Mouse (Mus musculus): ENCODE data around the gene Fam219a. TPM values are rescaled to one million over a fixed set of nuclear protein-coding genes. Genes with fewer than 3 reads are reported as not detected.

The Fam219a gene
- 6.2 and 8.3 TPM in 2 replicates for polyA plus RNA-seq (2016; fragmentation: Nextera tagmentation; extraction: Ambion mirVana)

DNA sequence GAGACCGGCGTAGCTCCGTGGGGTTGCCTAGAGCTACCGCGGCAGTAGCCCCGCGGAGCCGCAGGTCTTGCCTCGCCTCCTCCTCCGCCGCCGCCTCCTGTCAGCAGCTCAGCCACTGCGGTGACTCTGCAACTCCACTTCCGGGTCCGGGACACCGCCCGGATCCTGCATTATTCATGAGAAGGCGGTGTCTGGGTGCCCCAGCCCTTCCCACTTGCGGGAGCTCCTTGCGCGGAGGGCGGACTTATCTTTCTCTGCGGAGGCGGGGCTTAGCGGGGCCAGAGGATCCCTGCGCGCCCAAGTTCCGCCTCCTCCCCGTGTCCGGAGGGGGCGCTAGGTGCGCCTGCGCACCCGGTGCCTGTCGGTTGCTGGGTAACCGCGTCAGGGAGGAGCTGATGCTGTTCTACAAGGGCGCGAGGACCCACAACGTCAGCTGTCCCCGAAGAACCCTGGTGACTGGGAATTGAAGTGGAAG lies at the start of gene Fam219a, which contains the start of gene Dnaic1:
TSS of gene Fam219a (minus strand) at position 128 of the 475 bp plus-strand sequence.
TSS of gene Dnaic1 (plus strand) at position 365 of the 475 bp plus-strand sequence.
- WGBS: under 1% methylated on average over 41 of the region's 41 CpGs
- H3K4me1 ChIP-seq (replicated peaks): peaks cover 42% of the 10 kb centered on the region
- H3K4me3 ChIP-seq: peak within 1 kb of the TSS; percentile 80
- no peaks in the 10 kb centered on the region for H3K36me3 ChIP-seq
- H3K27me3 ChIP-seq (ENCODE audit: insufficient read depth, poor library complexity, severe bottlenecking): peaks cover 22% of the 10 kb centered on the region
- H3K27ac ChIP-seq: peak within 1 kb of the TSS; percentile 91
- H3K9me3 ChIP-seq: no peaks in the 10 kb centered on the region
- peak; percentile 99 for DNase-seq (ENCODE audit: low spot score)

DNA sequence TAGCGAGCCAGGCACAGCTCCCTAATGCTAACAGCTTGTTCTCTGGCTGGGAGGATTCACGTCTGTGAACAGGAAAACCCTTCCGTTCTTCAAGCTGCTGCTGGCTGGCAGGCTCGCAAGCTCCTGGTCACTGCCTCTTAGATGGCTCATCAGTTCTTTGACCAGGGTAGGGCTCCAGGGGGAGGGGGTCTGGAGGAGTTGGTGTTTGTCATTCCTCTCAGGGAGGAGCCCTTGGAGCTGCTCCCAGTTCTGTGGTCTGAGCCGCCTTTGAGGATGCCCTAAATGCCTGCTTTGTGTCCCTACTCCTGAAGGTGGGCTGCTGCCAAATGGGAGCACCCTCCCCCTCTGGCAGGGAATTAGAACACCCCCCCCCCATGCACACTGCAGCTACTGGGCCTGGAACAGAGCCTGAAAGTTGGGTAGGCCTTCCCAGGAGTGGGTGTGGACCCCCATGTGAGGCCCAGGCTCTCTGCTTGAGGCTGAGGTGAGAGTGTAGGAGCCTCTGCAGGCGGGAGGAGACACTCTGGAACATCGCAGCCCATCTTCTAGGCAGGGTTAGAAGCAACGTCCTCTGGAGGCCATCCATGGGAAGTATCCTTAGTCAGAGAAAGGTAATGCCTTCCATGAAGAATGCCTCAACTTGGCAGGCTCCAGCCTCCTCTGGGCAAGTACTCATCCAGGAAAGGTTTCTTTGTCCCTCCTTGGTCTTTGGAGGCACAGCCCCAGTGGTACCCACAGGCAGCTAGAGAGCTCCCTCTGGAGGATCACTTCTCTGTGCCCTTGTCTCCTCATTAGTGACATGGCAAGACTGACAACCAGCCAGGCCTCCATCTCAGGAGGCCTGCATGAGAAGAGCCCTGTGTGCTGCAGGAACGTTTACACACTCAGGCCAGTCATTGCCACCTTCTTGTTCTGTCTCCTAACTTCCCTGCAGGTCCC lies 46.6 kb upstream of the Fam219a start:
- no peaks in the 10 kb centered on the region for H3K36me3 ChIP-seq
- peaks cover 52% of the 10 kb centered on the region for H3K4me1 ChIP-seq (replicated peaks)
- H3K27ac ChIP-seq: peak overlapping the region; percentile 29
- DNase-seq (ENCODE audit: low spot score): no peak
- no peak overlapping the region for H3K4me3 ChIP-seq
- H3K27me3 ChIP-seq (ENCODE audit: insufficient read depth, poor library complexity, severe bottlenecking): peaks cover 31% of the 10 kb centered on the region
- H3K9me3 ChIP-seq: no peaks in the 10 kb centered on the region
- WGBS: 64% methylated on average over 9 of the region's 9 CpGs

DNA sequence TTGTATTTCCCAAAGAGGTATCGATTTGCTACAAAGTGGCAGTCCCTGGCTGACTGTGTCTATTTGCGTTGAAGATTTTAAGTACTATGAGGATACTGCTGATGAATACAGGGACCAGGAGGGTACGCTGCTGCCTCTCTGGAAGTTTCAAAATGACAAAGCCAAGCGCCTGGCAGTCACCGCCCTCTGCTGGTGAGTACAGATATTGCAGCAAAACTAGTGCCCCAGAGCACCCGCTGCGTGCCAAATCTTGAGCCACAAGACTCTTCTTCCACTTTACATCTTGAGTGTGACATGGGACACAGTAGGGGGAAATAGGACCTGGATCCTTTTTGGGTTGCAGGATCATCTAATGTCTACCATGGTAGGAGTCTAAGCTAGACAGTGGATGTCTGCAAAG lies 44.8 kb upstream of the Fam219a start:
- peaks cover 55% of the 10 kb centered on the region for H3K4me1 ChIP-seq (replicated peaks)
- H3K9me3 ChIP-seq: no peaks in the 10 kb centered on the region
- peak; percentile 81 for DNase-seq (ENCODE audit: low spot score)
- no peak overlapping the region for H3K27ac ChIP-seq
- 12% methylated on average over 7 of the region's 7 CpGs for WGBS
- H3K4me3 ChIP-seq: no peak overlapping the region
- H3K36me3 ChIP-seq: no peaks in the 10 kb centered on the region
- H3K27me3 ChIP-seq (ENCODE audit: insufficient read depth, poor library complexity, severe bottlenecking): peaks cover 25% of the 10 kb centered on the region

DNA sequence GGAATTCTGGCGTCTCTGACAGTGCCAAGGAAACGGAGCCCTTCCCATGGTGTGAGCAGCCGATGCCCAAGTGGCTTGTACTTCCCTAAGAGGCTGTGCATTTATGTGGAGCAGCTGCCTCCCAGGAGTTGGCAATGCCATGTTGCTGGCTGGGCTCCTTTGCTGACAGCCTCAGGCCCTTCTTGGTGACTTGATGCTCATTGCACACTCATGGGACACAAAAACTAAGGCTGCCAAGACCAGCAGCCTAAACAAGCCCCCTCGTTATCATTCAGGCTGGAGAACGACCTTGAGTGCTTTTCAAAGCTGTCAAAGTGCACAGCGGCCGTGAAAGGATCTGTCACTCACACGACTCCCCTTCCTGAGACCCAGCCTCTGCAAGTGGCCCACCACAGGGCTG lies 42.8 kb upstream of the Fam219a start:
- peak overlapping the region; percentile 80 for H3K27ac ChIP-seq
- peaks cover 24% of the 10 kb centered on the region for H3K27me3 ChIP-seq (ENCODE audit: insufficient read depth, poor library complexity, severe bottlenecking)
- H3K4me1 ChIP-seq (replicated peaks): peaks cover 50% of the 10 kb centered on the region
- peak; percentile 46 for DNase-seq (ENCODE audit: low spot score)
- H3K4me3 ChIP-seq: no peak overlapping the region
- 38% methylated on average over 8 of the region's 8 CpGs for WGBS
- no peaks in the 10 kb centered on the region for H3K36me3 ChIP-seq
- no peaks in the 10 kb centered on the region for H3K9me3 ChIP-seq

DNA sequence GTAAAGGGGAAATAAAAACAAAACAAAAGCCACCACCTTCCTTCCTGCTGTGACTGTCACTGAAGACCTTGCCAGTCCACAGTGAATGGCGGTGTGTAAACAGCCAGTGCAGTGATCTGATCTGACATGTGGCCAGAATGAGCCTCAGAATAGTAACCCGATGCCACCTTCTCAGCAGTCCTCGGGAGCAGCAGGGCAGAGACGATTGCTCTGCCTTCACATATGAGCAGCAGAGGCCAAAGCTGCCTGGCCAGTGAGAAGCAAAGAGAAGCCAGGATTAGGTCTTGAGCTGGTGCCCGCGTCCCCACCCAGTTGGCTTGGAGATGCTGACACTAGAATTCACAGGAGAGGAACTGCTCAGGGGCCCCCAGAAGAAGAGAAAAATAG lies 41.2 kb upstream of the Fam219a start:
- Histone ChIP-seq H3K4me3 (no peak overlapping the region), H3K36me3 (no peaks in the 10 kb centered on the region), H3K27ac (peak overlapping the region; percentile 80), H3K27me3 (ENCODE audit: insufficient read depth, poor library complexity, severe bottlenecking) (peaks cover 9% of the 10 kb centered on the region), H3K4me1 (replicated peaks) (peaks cover 42% of the 10 kb centered on the region), H3K9me3 (no peaks in the 10 kb centered on the region)
- 34% methylated on average over 6 of the region's 6 CpGs for WGBS
- no peak for DNase-seq (ENCODE audit: low spot score)

DNA sequence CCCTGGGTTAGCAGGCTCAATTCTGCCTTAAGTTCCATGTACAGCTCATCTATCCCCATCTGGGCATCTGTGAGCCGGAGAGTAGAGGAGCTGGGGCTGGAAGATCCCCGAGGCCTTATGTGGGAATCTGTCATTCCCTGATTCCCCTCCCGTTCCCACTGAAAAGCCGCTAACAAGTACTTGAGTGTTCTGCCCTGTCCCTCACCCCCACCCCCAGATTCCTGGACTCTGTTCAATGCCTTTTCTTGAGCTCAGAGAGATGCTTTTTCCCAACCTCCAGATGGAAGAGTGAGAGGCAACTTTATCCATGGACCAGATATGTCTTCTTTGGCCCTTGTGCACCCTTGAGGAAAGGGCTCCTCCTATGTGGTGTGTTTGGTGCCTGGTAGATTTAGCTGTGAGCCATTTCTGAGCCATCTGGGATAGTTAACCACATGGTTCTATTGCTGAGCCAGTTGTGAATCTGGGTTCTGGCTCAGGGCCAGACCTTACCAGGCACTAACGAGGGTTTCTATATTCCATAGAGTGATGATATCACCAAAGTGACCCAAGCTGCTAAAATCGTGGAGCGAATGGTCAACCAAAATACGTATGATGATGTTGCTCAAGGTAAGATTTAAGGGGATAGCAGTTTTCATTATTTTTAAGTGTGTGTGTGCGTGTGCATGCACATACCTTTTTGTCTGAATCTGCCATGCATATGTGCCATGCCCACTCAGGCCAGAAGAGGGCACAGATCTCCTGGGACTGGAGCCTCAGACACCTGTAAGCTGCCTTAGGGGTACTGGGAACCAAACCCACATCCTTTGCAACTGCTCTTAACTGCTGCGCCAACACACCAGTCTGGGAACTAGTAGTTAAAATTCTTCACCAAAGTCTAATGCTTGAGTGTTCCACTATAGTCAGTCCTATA lies 40.6 kb upstream of the Fam219a start:
- H3K27ac ChIP-seq: peak overlapping the region; percentile 80; the same call in 1 of the 2 replicates
- no peak overlapping the region for H3K4me3 ChIP-seq
- peaks cover 44% of the 10 kb centered on the region for H3K4me1 ChIP-seq (replicated peaks)
- H3K27me3 ChIP-seq (ENCODE audit: insufficient read depth, poor library complexity, severe bottlenecking): peaks cover 3% of the 10 kb centered on the region; the same call in 1 of the 2 replicates
- no peaks in the 10 kb centered on the region for H3K9me3 ChIP-seq
- H3K36me3 ChIP-seq: no peaks in the 10 kb centered on the region
- 81% methylated on average over 10 of the region's 10 CpGs for WGBS
- no peak for DNase-seq (ENCODE audit: low spot score)

DNA sequence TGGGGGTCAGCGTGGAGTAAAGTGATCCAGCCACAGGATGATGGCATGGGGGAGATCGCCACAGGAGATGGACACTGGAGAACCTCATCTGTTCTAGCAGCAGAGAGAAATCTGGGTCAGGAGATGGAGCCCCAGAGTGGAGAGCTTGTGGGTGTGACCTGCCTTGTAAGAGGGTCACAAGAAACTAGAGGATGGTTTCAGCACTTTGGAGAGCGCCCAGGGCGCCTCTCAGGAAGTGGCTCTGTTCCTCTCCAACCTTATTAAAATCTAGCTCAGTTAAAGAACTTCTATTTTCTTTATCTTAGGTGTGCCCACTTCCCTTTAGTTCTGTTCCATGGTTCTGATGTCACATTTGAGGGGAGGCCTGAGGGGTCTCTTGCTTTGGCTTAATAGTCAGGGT lies 37.4 kb upstream of the Fam219a start:
- DNase-seq (ENCODE audit: low spot score): peak; percentile 58
- no peaks in the 10 kb centered on the region for H3K9me3 ChIP-seq
- peaks cover 32% of the 10 kb centered on the region for H3K4me1 ChIP-seq (replicated peaks)
- WGBS: 36% methylated on average over 4 of the region's 4 CpGs
- H3K4me3 ChIP-seq: no peak overlapping the region
- peaks cover 13% of the 10 kb centered on the region for H3K27me3 ChIP-seq (ENCODE audit: insufficient read depth, poor library complexity, severe bottlenecking)
- no peaks in the 10 kb centered on the region for H3K36me3 ChIP-seq
- no peak overlapping the region for H3K27ac ChIP-seq

DNA sequence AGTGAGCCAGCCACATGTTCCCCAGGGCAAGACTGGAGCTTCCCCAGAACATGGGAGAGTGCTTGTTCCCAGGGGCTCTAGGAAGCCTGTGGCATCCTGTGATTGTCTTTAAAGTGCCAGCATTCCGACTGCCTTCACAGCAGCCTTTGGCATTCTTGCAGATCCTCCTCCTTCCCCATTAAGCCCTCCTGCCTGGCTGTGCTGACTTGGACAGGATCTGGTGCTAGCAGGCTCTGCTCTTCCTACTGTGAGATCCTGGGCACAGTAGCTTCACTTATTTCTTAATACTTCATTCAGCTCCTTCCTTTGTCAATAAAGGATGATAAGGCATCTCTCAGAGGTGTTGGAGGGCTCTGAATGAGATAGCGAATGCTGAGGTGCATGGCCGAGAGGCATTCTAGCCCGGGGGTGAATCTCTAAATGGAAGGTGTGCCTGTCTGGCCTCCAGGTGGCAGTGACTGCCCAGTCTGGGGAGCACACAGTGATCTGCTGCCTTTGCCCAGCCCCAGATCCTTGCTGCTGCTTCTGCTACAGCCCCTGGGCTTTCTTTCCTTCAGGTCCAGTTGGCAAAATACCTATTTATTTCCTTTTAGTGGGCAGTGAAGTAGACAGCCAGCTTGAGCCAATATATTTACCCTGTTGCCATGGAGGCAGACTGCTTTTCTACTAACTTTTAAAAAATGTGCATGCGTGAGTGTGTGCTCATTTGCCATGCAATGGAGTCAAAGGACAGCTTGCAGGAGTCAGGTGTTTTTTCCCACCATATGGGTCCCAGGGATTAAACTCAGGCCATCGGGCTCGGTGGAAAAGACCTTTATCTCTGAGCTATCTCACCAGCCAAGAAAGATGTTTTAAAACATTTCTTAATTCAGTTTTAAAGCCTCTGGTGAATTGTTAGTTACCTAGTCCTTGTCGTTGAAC lies 35.4 kb upstream of the Fam219a start:
- H3K27ac ChIP-seq: peak overlapping the region; percentile 50; the same call in 1 of the 2 replicates
- no peaks in the 10 kb centered on the region for H3K9me3 ChIP-seq
- no peak overlapping the region for H3K4me3 ChIP-seq
- peak; percentile 33 for DNase-seq (ENCODE audit: low spot score)
- no peaks in the 10 kb centered on the region for H3K36me3 ChIP-seq
- WGBS: 46% methylated on average over 8 of the region's 8 CpGs
- peaks cover 15% of the 10 kb centered on the region for H3K4me1 ChIP-seq (replicated peaks)
- H3K27me3 ChIP-seq (ENCODE audit: insufficient read depth, poor library complexity, severe bottlenecking): peaks cover 13% of the 10 kb centered on the region

DNA sequence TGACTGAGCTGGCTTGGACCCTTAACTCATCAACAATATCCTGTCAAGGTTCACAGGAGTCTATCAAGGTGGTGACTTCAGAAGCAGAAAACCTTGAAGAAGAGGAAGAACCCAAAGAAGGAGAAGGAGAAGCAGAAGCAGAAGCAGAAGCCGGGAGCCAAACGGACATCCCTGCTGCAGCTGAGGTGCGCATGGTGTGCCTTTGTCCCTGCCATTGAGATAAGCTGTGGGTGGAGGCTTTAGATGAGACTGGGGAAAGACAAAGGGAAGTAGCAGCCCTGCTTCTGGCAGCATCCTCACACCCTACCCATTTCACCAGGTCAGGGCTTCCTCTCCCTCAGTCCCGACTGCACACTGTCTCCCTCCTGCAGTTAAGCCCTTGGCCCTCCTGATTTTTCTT lies 33.5 kb upstream of the Fam219a start:
- WGBS: 37% methylated on average over 4 of the region's 4 CpGs
- Histone ChIP-seq H3K27ac (0 out of 2 replicates have a peak overlapping the region, but pooled peaks have one; percentile 41), H3K36me3 (no peaks in the 10 kb centered on the region), H3K4me3 (no peak overlapping the region), H3K27me3 (ENCODE audit: insufficient read depth, poor library complexity, severe bottlenecking) (peaks cover 11% of the 10 kb centered on the region), H3K4me1 (replicated peaks) (peaks cover 15% of the 10 kb centered on the region), H3K9me3 (no peaks in the 10 kb centered on the region)
- no peak for DNase-seq (ENCODE audit: low spot score)

DNA sequence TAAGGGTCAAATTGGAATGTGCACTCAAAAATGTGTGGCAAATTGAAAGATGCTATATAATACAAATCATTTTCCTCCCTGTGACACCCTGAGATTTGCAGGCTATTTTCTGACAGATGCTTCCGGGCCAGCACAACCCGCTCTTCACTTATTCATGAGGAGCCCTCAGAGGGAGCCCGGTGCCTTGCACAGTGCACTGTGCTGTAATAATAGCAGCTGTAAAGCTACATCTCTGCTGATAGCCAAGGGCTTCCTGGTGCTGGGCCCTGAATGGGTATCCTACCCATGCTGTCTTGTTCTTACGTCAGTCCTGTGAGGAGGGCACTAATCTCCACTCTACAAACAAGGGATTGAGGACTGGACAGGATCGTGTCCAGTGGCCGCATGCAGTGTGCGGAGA lies 14.0 kb upstream of the Fam219a start:
- H3K36me3 ChIP-seq: no peaks in the 10 kb centered on the region
- H3K9me3 ChIP-seq: no peaks in the 10 kb centered on the region
- 83% methylated on average over 7 of the region's 7 CpGs for WGBS
- H3K27ac ChIP-seq: no peak overlapping the region
- H3K4me1 ChIP-seq (replicated peaks): 0 out of 2 replicates have a peak, but pooled peaks cover 4% of the 10 kb centered on the region
- DNase-seq (ENCODE audit: low spot score): no peak
- H3K4me3 ChIP-seq: no peak overlapping the region
- H3K27me3 ChIP-seq (ENCODE audit: insufficient read depth, poor library complexity, severe bottlenecking): no peaks in the 10 kb centered on the region; the same call in 1 of the 2 replicates

DNA sequence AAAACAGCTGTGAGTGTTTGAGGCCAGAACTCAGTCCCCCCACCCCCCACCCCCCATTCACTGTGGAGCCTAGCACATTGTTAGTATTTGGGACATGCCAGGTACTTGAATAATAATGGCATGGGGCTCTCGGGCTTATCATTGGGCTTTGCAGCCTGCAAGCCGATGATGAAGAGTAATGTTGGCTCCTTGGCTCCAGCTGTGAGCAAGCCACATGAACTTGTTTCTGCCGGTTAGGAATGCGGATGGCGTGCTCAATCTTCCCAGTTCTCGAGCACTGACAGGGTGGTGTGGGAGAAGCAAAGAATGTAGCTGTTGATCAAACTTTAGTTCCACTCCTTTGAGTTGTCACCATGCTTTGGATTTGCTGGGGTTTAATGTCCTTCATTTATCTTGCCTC lies 6.6 kb upstream of the Fam219a start:
- H3K27ac ChIP-seq: no peak overlapping the region
- DNase-seq (ENCODE audit: low spot score): no peak
- H3K27me3 ChIP-seq (ENCODE audit: insufficient read depth, poor library complexity, severe bottlenecking): 0 out of 2 replicates have a peak, but pooled peaks cover 5% of the 10 kb centered on the region
- no peaks in the 10 kb centered on the region for H3K9me3 ChIP-seq
- 40% methylated on average over 6 of the region's 6 CpGs for WGBS
- no peak overlapping the region for H3K4me3 ChIP-seq
- H3K36me3 ChIP-seq: no peaks in the 10 kb centered on the region
- H3K4me1 ChIP-seq (replicated peaks): peaks cover 28% of the 10 kb centered on the region
